Comparison of ENCODE assay signal across 15 mouse cellular contexts in the genomic region with DNA sequence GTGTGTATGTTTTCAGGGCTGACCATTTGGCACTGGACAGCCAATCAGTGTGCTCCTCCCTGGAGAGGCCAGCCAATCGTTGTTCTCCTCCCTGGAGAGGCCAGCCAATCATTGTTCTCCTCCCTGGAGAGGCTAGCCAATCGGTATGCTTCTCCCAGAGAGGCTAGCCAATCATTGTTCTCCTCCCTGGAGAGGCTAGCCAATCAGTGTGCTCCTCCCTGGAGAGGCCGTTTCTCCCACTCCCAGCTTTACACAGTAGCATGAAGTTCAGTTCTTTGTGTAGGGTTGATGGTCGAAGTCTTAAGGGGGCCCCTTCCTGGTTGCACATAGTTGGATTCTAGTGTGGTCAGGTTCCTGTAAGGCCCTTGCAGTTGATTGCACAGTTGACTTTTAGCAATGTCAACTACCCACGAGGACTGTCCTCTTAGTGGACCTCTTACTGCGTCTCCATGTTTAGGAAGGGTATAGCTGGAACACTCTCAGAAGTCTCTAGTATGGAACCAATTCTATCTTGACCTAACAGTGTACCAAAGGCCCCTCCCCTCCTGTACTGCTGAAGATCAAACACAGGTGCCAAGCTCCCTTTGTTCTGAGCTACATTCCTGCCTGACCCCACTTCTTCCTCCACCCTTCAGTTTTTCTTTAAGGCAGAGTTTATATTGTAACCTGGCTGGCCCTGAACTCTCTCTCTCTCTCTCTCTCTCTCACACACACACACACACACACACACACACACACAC.
DNase-seq lines count a peak whose midpoint lies in the region; ATAC-seq and TF ChIP-seq lines count a peak whose summit lies in the region.
"Had no signal": no experiment of that assay in that cellular context is flagged by ENCODE, and none has a peak within 500 bp of the region (broad histone marks: within the 10 kb centered on the region; RNA-seq: fewer than 3 reads in every experiment).

No protein-coding gene starts in this region.

- no peak overlapping the region for H3K9ac ChIP-seq in lung, postnatal 0 days (replicated peaks; ENCODE audit: low read depth)
- no peak overlapping the region for H3K9ac ChIP-seq in intestine, embryonic 15.5 days
- H3K9ac ChIP-seq in stomach, postnatal 0 days (ENCODE audit: low read length): no peak overlapping the region
- no peak overlapping the region for H3K9ac ChIP-seq in midbrain, embryonic 11.5 days (ENCODE audit: low read length)

- TF ChIP-seq EP300 in lung, postnatal 0 days (IDR thresholded peaks at IDR 0.05): no peak
- no peak for TF ChIP-seq EP300 in stomach, postnatal 0 days (optimal IDR thresholded peaks at IDR 0.05)

- peak; percentile 32; the same call in 1 of the 2 replicates for ATAC-seq in lung, postnatal 0 days
- peak; percentile 57; the same call in 1 of the 2 replicates for ATAC-seq in intestine, embryonic 15.5 days
- peak; percentile 74 for ATAC-seq in stomach, postnatal 0 days (ENCODE audit: low FRiP score, low TSS enrichment)
- no peak for ATAC-seq in midbrain, embryonic 11.5 days (ENCODE audit: low FRiP score)

- intact Hi-C loops in heart, postnatal 25 days (cut with DNase I): no loop called here

- H3K4me1 ChIP-seq in heart, embryonic 10.5 days: peaks cover 29% of the 10 kb centered on the region
- no peaks in the 10 kb centered on the region for H3K4me1 ChIP-seq in lung, postnatal 0 days (ENCODE audit: insufficient read depth, low read depth, low read length)
- peaks cover 3% of the 10 kb centered on the region; the same call in 1 of the 2 replicates for H3K4me1 ChIP-seq in intestine, embryonic 15.5 days (replicated peaks)
- H3K4me1 ChIP-seq in stomach, postnatal 0 days (replicated peaks; ENCODE audit: control insufficient read depth, insufficient read depth): no peaks in the 10 kb centered on the region
- no peaks in the 10 kb centered on the region for H3K4me1 ChIP-seq in midbrain, embryonic 11.5 days (ENCODE audit: control insufficient read depth, insufficient read depth, low read length)

- peak overlapping the region; percentile 62; the same call in 1 of the 2 replicates for H3K27ac ChIP-seq in heart, embryonic 10.5 days
- no peak overlapping the region for H3K27ac ChIP-seq in lung, postnatal 0 days (ENCODE audit: low read length)
- no peak overlapping the region for H3K27ac ChIP-seq in intestine, embryonic 15.5 days
- H3K27ac ChIP-seq in stomach, postnatal 0 days (replicated peaks): no peak overlapping the region
- no peak overlapping the region for H3K27ac ChIP-seq in midbrain, embryonic 11.5 days (ENCODE audit: low read depth, low read length)

- no peaks in the 10 kb centered on the region for H3K36me3 ChIP-seq in heart, embryonic 10.5 days
- H3K36me3 ChIP-seq in lung, postnatal 0 days (ENCODE audit: insufficient read depth, low read length): no peaks in the 10 kb centered on the region
- no peaks in the 10 kb centered on the region for H3K36me3 ChIP-seq in intestine, embryonic 15.5 days
- no peaks in the 10 kb centered on the region for H3K36me3 ChIP-seq in stomach, postnatal 0 days (ENCODE audit: control insufficient read depth, insufficient read depth, low read length)
- H3K36me3 ChIP-seq in midbrain, embryonic 11.5 days (ENCODE audit: control insufficient read depth, insufficient read depth, low read length): no peaks in the 10 kb centered on the region

- no peak overlapping the region for H3K4me2 ChIP-seq in lung, postnatal 0 days (replicated peaks; ENCODE audit: low read depth, low read length)
- no peak overlapping the region for H3K4me2 ChIP-seq in intestine, embryonic 15.5 days (replicated peaks)
- no peak overlapping the region for H3K4me2 ChIP-seq in stomach, postnatal 0 days (replicated peaks; ENCODE audit: low read depth)
- H3K4me2 ChIP-seq in midbrain, embryonic 11.5 days: no peak overlapping the region

- 87% methylated on average over 6 of the region's 6 CpGs for WGBS in heart, embryonic 10.5 days
- 63% methylated on average over 6 of the region's 6 CpGs for WGBS in lung, postnatal 0 days
- 78% methylated on average over 6 of the region's 6 CpGs for WGBS in intestine, embryonic 15.5 days
- 74% methylated on average over 6 of the region's 6 CpGs for WGBS in stomach, postnatal 0 days
- 92% methylated on average over 6 of the region's 6 CpGs for WGBS in midbrain, embryonic 11.5 days

- no peak for DNase-seq in heart, embryonic 10.5 days (ENCODE audit: low spot score)
- DNase-seq in heart, adult 18-20 months: no peak
- peak; percentile 25 for DNase-seq in lung, postnatal 0 days (ENCODE audit: low spot score)
- DNase-seq in lung, postnatal 14 days: no peak
- DNase-seq in stomach, postnatal 0 days (ENCODE audit: low spot score): peak; percentile 28
- no peak for DNase-seq in heart, postnatal 25 days (ENCODE audit: low spot score)
- DNase-seq in midbrain, embryonic 11.5 days (ENCODE audit: low spot score, missing footprints): no peak
- DNase-seq: B cell, adult 2 months; cerebellum, postnatal 14 days; gastrocnemius, postnatal 36 days; heart, postnatal 10 days; left cerebral cortex, postnatal 4 days; thymus, adult 2 months had no signal

- TF ChIP-seq CTCF in lung, postnatal 0 days (IDR thresholded peaks at IDR 0.05): no peak
- no peak for TF ChIP-seq CTCF in stomach, postnatal 0 days (IDR thresholded peaks at IDR 0.05; ENCODE audit: low read depth)

- H3K27me3 ChIP-seq in heart, embryonic 10.5 days (ENCODE audit: insufficient read depth, poor library complexity, severe bottlenecking): no peaks in the 10 kb centered on the region
- H3K27me3 ChIP-seq in lung, postnatal 0 days (replicated peaks; ENCODE audit: insufficient read depth, low read length): no peaks in the 10 kb centered on the region
- H3K27me3 ChIP-seq in intestine, embryonic 15.5 days (replicated peaks): no peaks in the 10 kb centered on the region
- no peaks in the 10 kb centered on the region for H3K27me3 ChIP-seq in stomach, postnatal 0 days (ENCODE audit: control insufficient read depth, insufficient read depth, low read length)
- H3K27me3 ChIP-seq in midbrain, embryonic 11.5 days (ENCODE audit: control insufficient read depth, insufficient read depth, low read length): no peaks in the 10 kb centered on the region
- H3K27me3 ChIP-seq: megakaryocyte, embryonic 14.5 days had no signal

- H3K4me3 ChIP-seq in heart, embryonic 10.5 days: no peak overlapping the region
- no peak overlapping the region for H3K4me3 ChIP-seq in lung, postnatal 0 days (ENCODE audit: low read depth, low read length)
- H3K4me3 ChIP-seq in intestine, embryonic 15.5 days (replicated peaks): no peak overlapping the region
- H3K4me3 ChIP-seq in stomach, postnatal 0 days (ENCODE audit: low read depth, low read length): no peak overlapping the region
- no peak overlapping the region for H3K4me3 ChIP-seq in midbrain, embryonic 11.5 days (ENCODE audit: low read depth, low read length)
- H3K4me3 ChIP-seq: megakaryocyte, embryonic 14.5 days had no signal

- H3K9me3 ChIP-seq in heart, embryonic 10.5 days: no peaks in the 10 kb centered on the region
- H3K9me3 ChIP-seq in lung, postnatal 0 days (ENCODE audit: low read length): no peaks in the 10 kb centered on the region
- no peaks in the 10 kb centered on the region for H3K9me3 ChIP-seq in intestine, embryonic 15.5 days
- H3K9me3 ChIP-seq in stomach, postnatal 0 days (ENCODE audit: control insufficient read depth, low read length): no peaks in the 10 kb centered on the region
- H3K9me3 ChIP-seq in midbrain, embryonic 11.5 days (ENCODE audit: control insufficient read depth, low read length): no peaks in the 10 kb centered on the region
- H3K9me3 ChIP-seq: megakaryocyte, embryonic 14.5 days had no signal

Comparison
In these comparisons a context has a peak if more than half of its experiments do, and no peak if none do; other contexts are left out.
1. DNase-seq: peak in lung, postnatal 0 days (single experiment) and stomach, postnatal 0 days (single experiment); none in heart, embryonic 10.5 days (single experiment), heart, adult 18-20 months (0 of 2), lung, postnatal 14 days (single experiment), heart, postnatal 25 days (single experiment) and midbrain, embryonic 11.5 days (single experiment).